Mouse (Mus musculus): ENCODE results near the gene 2510009E07Rik. TPM values are rescaled to one million over a fixed set of nuclear protein-coding genes. Genes with fewer than 3 reads are reported as not detected.

The 2510009E07Rik gene
- polyA plus RNA-seq, 1 experiment from 2014 or later = 27.0 TPM

GRCm38 (mm10) chr16:21628061-21628591 lies 66.3 kb downstream of the 2510009E07Rik start:
- Histone ChIP-seq H3K36me3 (no peaks in the 10 kb centered on the region), H3K9me3 (no peaks in the 10 kb centered on the region), H3K27me3 (no peaks in the 10 kb centered on the region), H3K27ac (peak overlapping the region; percentile 63), H3K4me3 (no peak overlapping the region), H3K4me2 (replicated peaks) (0 out of 2 replicates have a peak overlapping the region, but pooled peaks have one; percentile 13), H3K4me1 (peaks cover 18% of the 10 kb centered on the region), H3K9ac (no peak overlapping the region)
- ATAC-seq (ENCODE audit: insufficient number of reproducible peaks, insufficient read depth, low FRiP score, low TSS enrichment) = no peak; the same call in 1 of the 2 replicates
- 40% methylated on average over 13 of the region's 13 CpGs for WGBS

- Histone ChIP-seq H3K4me1 (peaks cover 18% of the 10 kb centered on the region), H3K36me3 (no peaks in the 10 kb centered on the region), H3K27ac (no peak overlapping the region), H3K27me3 (no peaks in the 10 kb centered on the region), H3K4me2 (replicated peaks) (no peak overlapping the region), H3K9ac (no peak overlapping the region), H3K9me3 (no peaks in the 10 kb centered on the region), H3K4me3 (no peak overlapping the region)
- no peak for ATAC-seq (ENCODE audit: insufficient number of reproducible peaks, insufficient read depth, low FRiP score, low TSS enrichment)
- WGBS = 69% methylated on average over 6 of the region's 6 CpGs
These were observed 67.2 kb downstream of the 2510009E07Rik start for GRCm38 (mm10) chr16:21627248-21627647.

GRCm38 (mm10) chr16:21625784-21626634 lies 68.5 kb downstream of the 2510009E07Rik start:
- Histone ChIP-seq H3K9ac (no peak overlapping the region), H3K27me3 (no peaks in the 10 kb centered on the region), H3K4me3 (no peak overlapping the region), H3K4me1 (peaks cover 18% of the 10 kb centered on the region), H3K27ac (no peak overlapping the region), H3K36me3 (no peaks in the 10 kb centered on the region), H3K9me3 (no peaks in the 10 kb centered on the region), H3K4me2 (replicated peaks) (no peak overlapping the region)
- no peak for ATAC-seq (ENCODE audit: insufficient number of reproducible peaks, insufficient read depth, low FRiP score, low TSS enrichment)
- 65% methylated on average over 6 of the region's 6 CpGs for WGBS

GRCm38 (mm10) chr16:21620630-21621029 lies 73.8 kb downstream of the 2510009E07Rik start:
- H3K27ac ChIP-seq = no peak overlapping the region
- no peaks in the 10 kb centered on the region for H3K4me1 ChIP-seq
- no peak overlapping the region for H3K4me2 ChIP-seq (replicated peaks)
- H3K27me3 ChIP-seq = no peaks in the 10 kb centered on the region
- H3K4me3 ChIP-seq = no peak overlapping the region
- H3K9ac ChIP-seq = no peak overlapping the region
- WGBS = 88% methylated on average over 2 of the region's 2 CpGs
- H3K36me3 ChIP-seq = no peaks in the 10 kb centered on the region
- H3K9me3 ChIP-seq = no peaks in the 10 kb centered on the region
- ATAC-seq (ENCODE audit: insufficient number of reproducible peaks, insufficient read depth, low FRiP score, low TSS enrichment) = no peak

GRCm38 (mm10) chr16:21615802-21616201 lies 78.7 kb downstream of the 2510009E07Rik start:
- H3K4me2 ChIP-seq (replicated peaks) = no peak overlapping the region
- no peak for ATAC-seq (ENCODE audit: insufficient number of reproducible peaks, insufficient read depth, low FRiP score, low TSS enrichment)
- WGBS = 57% methylated on average over 7 of the region's 7 CpGs
- H3K4me1 ChIP-seq = no peaks in the 10 kb centered on the region
- no peaks in the 10 kb centered on the region for H3K36me3 ChIP-seq
- H3K9ac ChIP-seq = no peak overlapping the region
- H3K4me3 ChIP-seq = no peak overlapping the region
- H3K27me3 ChIP-seq = no peaks in the 10 kb centered on the region
- no peaks in the 10 kb centered on the region for H3K9me3 ChIP-seq
- no peak overlapping the region for H3K27ac ChIP-seq

GRCm38 (mm10) chr16:21610473-21610872 lies 84.0 kb downstream of the 2510009E07Rik start:
- no peaks in the 10 kb centered on the region for H3K36me3 ChIP-seq
- no peaks in the 10 kb centered on the region for H3K4me1 ChIP-seq
- H3K9me3 ChIP-seq = no peaks in the 10 kb centered on the region
- H3K4me2 ChIP-seq (replicated peaks) = no peak overlapping the region
- H3K27ac ChIP-seq = no peak overlapping the region
- no peaks in the 10 kb centered on the region for H3K27me3 ChIP-seq
- no peak overlapping the region for H3K4me3 ChIP-seq
- 90% methylated on average over 4 of the region's 4 CpGs for WGBS
- no peak for ATAC-seq (ENCODE audit: insufficient number of reproducible peaks, insufficient read depth, low FRiP score, low TSS enrichment)
- H3K9ac ChIP-seq = no peak overlapping the region

- Histone ChIP-seq H3K9ac (no peak overlapping the region), H3K27ac (no peak overlapping the region), H3K9me3 (no peaks in the 10 kb centered on the region), H3K27me3 (no peaks in the 10 kb centered on the region), H3K4me3 (no peak overlapping the region), H3K4me1 (no peaks in the 10 kb centered on the region), H3K4me2 (replicated peaks) (no peak overlapping the region), H3K36me3 (no peaks in the 10 kb centered on the region)
- WGBS = 76% methylated on average over 10 of the region's 10 CpGs
- ATAC-seq (ENCODE audit: insufficient number of reproducible peaks, insufficient read depth, low FRiP score, low TSS enrichment) = no peak
These were observed 86.1 kb downstream of the 2510009E07Rik start for GRCm38 (mm10) chr16:21608176-21608865.

- no peaks in the 10 kb centered on the region for H3K4me1 ChIP-seq
- WGBS = 83% methylated on average over 5 of the region's 5 CpGs
- no peak overlapping the region for H3K4me2 ChIP-seq (replicated peaks)
- no peak overlapping the region for H3K9ac ChIP-seq
- H3K27me3 ChIP-seq = no peaks in the 10 kb centered on the region
- H3K36me3 ChIP-seq = no peaks in the 10 kb centered on the region
- H3K9me3 ChIP-seq = no peaks in the 10 kb centered on the region
- no peak for ATAC-seq (ENCODE audit: insufficient number of reproducible peaks, insufficient read depth, low FRiP score, low TSS enrichment)
- H3K4me3 ChIP-seq = no peak overlapping the region
- no peak overlapping the region for H3K27ac ChIP-seq
These were observed 86.8 kb downstream of the 2510009E07Rik start for GRCm38 (mm10) chr16:21607651-21608040.

- H3K36me3 ChIP-seq = no peaks in the 10 kb centered on the region
- no peak for ATAC-seq (ENCODE audit: insufficient number of reproducible peaks, insufficient read depth, low FRiP score, low TSS enrichment)
- H3K4me1 ChIP-seq = no peaks in the 10 kb centered on the region
- no peak overlapping the region for H3K27ac ChIP-seq
- H3K9ac ChIP-seq = no peak overlapping the region
- H3K4me3 ChIP-seq = no peak overlapping the region
- no peak overlapping the region for H3K4me2 ChIP-seq (replicated peaks)
- no peaks in the 10 kb centered on the region for H3K9me3 ChIP-seq
- WGBS = 83% methylated on average over 8 of the region's 8 CpGs
- no peaks in the 10 kb centered on the region for H3K27me3 ChIP-seq
These were observed 87.3 kb downstream of the 2510009E07Rik start for GRCm38 (mm10) chr16:21607021-21607650.

- Histone ChIP-seq H3K27ac (no peak overlapping the region), H3K36me3 (no peaks in the 10 kb centered on the region), H3K4me2 (replicated peaks) (no peak overlapping the region), H3K27me3 (no peaks in the 10 kb centered on the region), H3K4me1 (no peaks in the 10 kb centered on the region), H3K9me3 (no peaks in the 10 kb centered on the region), H3K4me3 (no peak overlapping the region), H3K9ac (no peak overlapping the region)
- no peak for ATAC-seq (ENCODE audit: insufficient number of reproducible peaks, insufficient read depth, low FRiP score, low TSS enrichment)
- 84% methylated on average over 6 of the region's 6 CpGs for WGBS
These were observed 88.0 kb downstream of the 2510009E07Rik start for GRCm38 (mm10) chr16:21606249-21607020.

- Histone ChIP-seq H3K9me3 (no peaks in the 10 kb centered on the region), H3K27ac (no peak overlapping the region), H3K4me3 (no peak overlapping the region), H3K9ac (no peak overlapping the region), H3K4me1 (no peaks in the 10 kb centered on the region), H3K27me3 (no peaks in the 10 kb centered on the region), H3K4me2 (replicated peaks) (no peak overlapping the region), H3K36me3 (no peaks in the 10 kb centered on the region)
- WGBS = 85% methylated on average over 6 of the region's 6 CpGs
- ATAC-seq (ENCODE audit: insufficient number of reproducible peaks, insufficient read depth, low FRiP score, low TSS enrichment) = no peak
These were observed 90.1 kb downstream of the 2510009E07Rik start for GRCm38 (mm10) chr16:21604354-21604753.
